Mouse (Mus musculus) Muller cell, postnatal 12 days (primary cell): Measurements from ENCODE around the gene Thrb.

Experiments used
- DNase-seq: peaks from one replicate; pipeline ENCODE4 v3.0.0-alpha.2; 2015; ENCODE audit errors: inconsistent ontology term

Gene Thrb

DNA sequence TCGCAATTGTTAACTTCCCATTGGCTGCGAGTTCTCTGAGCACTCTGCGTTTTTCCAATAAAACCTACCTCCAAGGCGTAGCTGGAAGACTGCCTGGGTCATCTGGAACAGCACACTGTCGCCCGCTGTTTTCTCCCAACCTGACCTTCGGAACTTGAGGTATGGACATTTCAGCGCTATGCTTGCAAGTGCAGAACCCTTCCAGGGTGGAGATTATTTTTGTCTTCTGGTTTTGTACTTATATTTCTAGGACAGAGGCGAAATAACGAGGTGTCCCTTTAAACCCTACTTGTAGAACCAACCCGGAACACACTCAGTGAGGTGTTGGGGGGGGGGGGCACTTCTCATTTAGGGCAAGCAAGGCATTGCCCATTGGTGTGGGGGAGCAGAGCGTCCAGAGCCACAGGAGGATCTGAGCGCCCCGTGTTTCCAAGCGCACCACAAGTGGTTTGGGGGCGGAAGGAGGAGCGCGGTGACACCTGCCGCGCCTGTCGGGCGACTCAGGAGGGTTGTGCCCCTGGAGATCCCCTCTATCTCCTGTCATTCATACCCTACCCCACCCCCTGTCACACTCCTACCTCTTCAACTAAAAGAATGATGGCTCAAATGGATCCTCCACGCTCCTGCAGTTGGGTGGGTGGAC, at the start of gene Thrb:
Gene Thrb (plus strand): TSS at position 576 of the 643 bp plus-strand sequence.
- DNase-seq: peak; percentile 51

DNA sequence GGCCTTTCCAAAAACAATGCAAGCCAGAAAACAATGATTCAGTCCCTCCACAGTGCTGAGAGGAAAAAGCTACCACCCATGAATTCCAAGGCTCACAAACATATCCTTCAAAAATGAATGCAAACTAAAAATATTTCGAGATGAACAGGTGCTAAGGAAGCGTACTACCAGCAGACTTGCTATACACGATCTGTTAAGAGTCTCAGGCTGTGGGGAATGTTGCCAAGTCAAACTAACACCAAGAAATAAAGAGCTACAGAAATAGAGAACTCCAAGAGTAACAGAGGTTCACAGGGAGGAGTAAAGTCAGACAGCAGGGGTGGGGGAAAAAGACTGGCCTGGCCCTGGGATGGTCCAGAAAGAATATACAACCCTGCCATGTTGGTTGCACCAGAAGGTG, 38.4 kb upstream of the Thrb start:
- no peak for DNase-seq

GRCm38 (mm10) chr14:17623936-17624335, 36.1 kb upstream of the Thrb start:
- DNase-seq: no peak

DNA sequence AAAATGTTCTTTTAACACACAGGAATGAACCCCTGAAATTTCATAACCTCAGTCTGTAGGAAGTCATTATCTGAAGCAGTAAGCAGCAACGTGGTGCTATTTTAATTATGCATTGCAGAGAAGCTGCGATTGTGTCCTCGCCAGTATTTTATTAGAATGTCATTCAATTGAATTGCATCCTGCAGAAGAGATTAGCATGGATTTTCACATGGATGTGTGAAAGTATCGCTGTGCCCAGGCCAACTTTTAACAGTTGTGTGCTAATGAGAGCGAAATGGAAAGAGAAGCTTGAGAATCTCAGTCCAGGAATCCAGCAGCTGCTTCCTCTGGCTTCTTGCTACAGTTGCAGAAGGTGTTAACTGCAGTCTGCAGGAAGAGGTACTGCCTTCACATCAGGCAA, 30.8 kb upstream of the Thrb start:
- peak; percentile 22 for DNase-seq

DNA sequence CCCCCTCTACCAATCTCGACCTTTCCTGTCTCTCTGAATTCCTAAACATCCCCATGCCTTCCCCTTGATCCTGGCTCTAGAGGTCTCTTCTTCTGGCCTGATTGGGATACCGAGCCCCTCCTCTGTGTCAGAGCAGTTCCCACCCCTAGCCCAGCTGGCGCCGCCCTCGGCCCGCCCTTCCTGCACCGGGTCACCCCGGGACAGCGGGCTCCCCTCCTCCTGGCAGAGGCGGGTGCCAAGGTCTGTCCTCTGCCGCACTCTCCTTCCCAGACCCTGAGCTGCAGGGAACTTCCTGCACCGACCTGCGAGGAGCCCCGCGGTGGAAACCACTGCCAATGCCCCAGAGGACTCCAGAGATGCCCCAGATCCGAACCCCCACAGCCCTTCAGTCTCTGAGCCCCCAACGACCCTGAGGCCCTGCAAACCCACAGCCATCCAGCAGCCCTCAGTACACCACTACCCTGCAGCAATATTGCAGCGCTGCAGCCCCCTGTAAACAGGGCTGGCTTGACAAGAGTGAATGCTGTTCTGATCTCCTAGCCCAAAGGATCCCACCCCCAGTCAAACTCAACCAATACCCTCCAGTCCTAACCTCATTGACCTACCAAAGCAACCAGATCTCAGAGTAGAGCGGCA, 27.1 kb upstream of the Thrb start:
- DNase-seq: peak; percentile 69

GRCm38 (mm10) chr14:17636971-17637370, 23.1 kb upstream of the Thrb start:
- DNase-seq: no peak

DNA sequence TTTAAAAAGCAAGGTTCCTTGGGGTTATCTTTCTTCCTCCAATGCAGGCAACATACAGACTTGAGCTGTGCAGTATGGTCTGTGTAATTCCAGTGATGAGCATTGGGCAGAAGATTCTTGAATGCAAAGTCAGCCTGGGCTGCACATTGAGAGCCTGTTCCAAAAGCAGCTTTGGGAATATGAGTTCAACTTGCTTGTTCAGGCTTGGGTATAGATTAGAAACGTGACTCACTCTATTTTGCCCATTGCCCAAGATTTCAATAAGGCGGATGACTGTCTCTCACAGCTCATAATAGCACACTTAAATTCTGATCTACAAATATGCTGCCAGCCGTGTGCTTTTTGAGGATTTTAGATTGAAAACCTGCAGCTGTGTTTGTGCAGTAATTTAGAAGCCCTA, 18.3 kb upstream of the Thrb start:
- no peak for DNase-seq

- DNase-seq: no peak
These were observed 5.0 kb upstream of the Thrb start for GRCm38 (mm10) chr14:17655084-17655483.

DNA sequence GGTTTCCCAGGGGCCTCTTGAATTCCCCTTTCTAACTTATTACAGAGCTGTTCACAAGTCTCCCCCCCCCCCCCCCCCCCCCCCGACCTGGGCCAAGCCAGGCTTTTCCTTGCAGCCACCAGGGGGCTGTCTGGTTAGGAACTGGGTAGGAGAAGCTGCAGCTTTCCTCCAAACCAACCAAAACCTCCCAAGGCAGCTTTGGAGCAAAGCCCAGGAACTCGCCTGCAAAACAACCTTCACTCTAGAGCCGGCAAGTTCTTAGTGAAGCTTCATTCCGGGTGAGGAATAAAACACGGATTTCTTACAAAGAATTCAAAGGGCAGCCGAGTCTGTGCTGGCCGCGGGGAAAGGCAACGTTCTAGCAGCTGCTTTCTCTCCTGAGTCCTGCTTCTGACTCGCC, 1.0 kb upstream of the Thrb start:
- peak; percentile 83 for DNase-seq

GRCm38 (mm10) chr14:17660329-17661099, 453 bp downstream of the Thrb start:
- DNase-seq: peak; percentile 94

- DNase-seq: no peak
These were observed 1.1 kb downstream of the Thrb start for GRCm38 (mm10) chr14:17661100-17661521.

DNA sequence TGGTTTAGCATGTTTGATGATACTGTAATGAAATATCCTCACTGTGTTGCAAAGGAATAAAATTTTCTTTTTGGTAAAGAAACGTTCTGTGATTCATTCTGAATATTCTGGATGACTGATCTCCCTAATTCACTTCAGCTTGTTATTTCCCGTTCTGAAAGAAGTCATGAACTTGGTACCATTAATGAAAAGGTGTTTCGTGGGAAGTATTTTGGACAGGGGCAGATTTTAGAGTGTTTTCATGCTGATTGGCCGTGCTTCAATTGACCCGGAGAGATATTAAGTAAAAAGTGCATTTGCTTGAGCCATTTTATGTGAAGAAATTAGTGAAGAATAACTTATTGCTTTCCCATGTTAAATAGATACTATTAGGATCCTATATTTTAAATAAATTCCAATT, 2.0 kb downstream of the Thrb start:
- no peak for DNase-seq

GRCm38 (mm10) chr14:17674335-17674734, 14.3 kb downstream of the Thrb start:
- DNase-seq: peak; percentile 33

- peak; percentile 80 for DNase-seq
These were observed 15.2 kb downstream of the Thrb start for GRCm38 (mm10) chr14:17675214-17675613.

- no peak for DNase-seq
These were observed 21.4 kb downstream of the Thrb start for GRCm38 (mm10) chr14:17681479-17681878.

DNA sequence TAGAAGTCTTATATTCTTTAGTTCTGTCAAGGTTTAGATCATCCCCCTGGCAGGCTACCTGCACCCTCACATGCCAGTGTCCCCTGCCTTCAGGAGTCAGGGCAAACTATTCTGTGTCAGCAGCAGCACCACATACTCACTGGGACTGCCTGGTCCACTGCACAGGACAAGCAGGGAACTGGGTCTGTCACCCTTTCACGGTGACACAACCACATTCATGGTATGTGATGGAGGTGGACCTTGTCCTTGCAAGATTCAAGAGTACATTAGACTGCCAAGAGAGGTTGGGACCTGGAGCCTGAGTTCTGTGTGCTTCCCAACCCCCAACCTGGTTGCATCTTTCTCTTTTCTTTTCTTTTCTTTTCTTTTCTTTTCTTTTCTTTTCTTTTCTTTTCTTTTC, 24.8 kb downstream of the Thrb start:
- no peak for DNase-seq

- DNase-seq: no peak
These were observed 25.4 kb downstream of the Thrb start for GRCm38 (mm10) chr14:17685491-17685890.

- DNase-seq: no peak
These were observed 26.9 kb downstream of the Thrb start for GRCm38 (mm10) chr14:17686939-17687338.

DNA sequence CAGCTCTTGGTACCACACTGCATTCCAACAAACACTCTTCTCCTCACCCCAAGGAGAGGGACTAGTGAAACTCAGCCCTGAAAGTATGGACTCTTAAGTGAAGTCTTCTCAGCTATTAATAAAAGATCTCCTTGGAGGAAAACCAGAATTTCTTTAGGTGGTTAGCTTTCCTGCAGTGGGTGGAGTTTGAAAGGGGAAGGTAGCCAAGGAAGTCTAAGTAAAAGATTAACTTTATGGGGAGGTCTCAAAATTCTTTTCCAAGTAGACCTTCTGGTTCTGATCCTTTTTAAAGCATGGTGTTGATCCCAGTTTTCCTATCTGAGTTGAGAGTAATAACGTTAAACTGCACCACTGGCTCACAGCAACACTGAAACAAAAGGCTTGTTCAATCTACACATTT, 31.2 kb downstream of the Thrb start:
- DNase-seq: no peak

GRCm38 (mm10) chr14:17695526-17695925, 35.5 kb downstream of the Thrb start:
- DNase-seq: no peak

DNA sequence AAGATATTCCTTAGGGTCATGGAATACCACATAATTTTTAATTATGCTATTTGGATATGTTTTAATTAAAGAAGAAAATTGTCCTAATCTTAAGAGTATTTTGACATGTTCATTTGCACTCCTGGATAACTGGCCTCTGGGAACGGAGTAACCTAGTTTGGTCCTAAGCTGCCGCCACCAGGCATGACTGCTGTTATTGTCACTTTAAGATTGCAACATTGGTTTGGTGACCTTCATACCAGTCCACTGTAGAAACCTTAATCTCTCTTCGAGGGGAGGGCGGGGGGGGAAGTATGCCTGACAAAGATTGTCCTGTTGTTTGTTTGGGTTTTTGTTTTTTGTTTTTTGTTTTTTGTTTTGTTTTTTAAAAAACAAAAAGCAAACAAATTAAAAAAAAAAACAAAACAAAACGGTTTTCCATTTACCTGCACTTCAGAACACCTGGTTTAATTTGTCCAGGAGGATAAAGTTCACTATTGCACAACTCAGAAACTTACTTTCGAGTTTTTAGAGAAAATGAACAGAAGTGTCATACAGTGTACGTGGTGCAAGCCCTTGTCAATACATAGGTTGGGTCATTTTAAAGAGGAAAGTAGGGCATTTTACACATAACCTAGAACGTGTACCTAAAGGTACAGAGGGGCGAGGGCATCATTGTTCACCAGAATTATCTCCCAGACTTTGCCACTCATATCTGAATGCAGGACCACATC, 38.0 kb downstream of the Thrb start:
- no peak for DNase-seq

GRCm38 (mm10) chr14:17700228-17700627, 40.2 kb downstream of the Thrb start:
- no peak for DNase-seq
